Mouse (Mus musculus) limb, embryonic 14.5 days (tissue): ENCODE results near the gene Zfp583. TPM values are rescaled to one million over a fixed set of nuclear protein-coding genes. Genes with fewer than 3 reads are reported as not detected.

Experiments
- ATAC-seq: fragments of 200-750 bp; cut with Nextera tagmentation; 2 replicates; pipeline ENCODE4 v1.8.0; 2017; ENCODE audit warnings: low read depth, moderate number of reproducible peaks, moderate TSS enrichment; ENCODE audit not compliant: low FRiP score
- DNase-seq: peaks from one replicate; pipeline ENCODE4 v3.0.0-alpha.2; 2015; ENCODE audit warnings: low spot score
- H3K27ac ChIP-seq: fragments of 300-500 bp; sonication (generic); replicated peaks from 2 replicates; pipeline ENCODE4 v1.5.1; 2014; ENCODE audit warnings: low read depth, mild to moderate bottlenecking, low read length, moderate library complexity, mixed read lengths
- H3K27me3 ChIP-seq: fragments of 300-500 bp; sonication (generic); 2 replicates; pipeline ENCODE4 v1.6.1; 2014; ENCODE audit warnings: low read length, mixed read lengths; ENCODE audit not compliant: control insufficient read depth, insufficient read depth
- H3K36me3 ChIP-seq: fragments of 300-500 bp; sonication (generic); 2 replicates; pipeline ENCODE4 v1.6.1; 2014; ENCODE audit warnings: mild to moderate bottlenecking, low read length, moderate library complexity, mixed read lengths; ENCODE audit not compliant: control insufficient read depth, insufficient read depth
- H3K4me1 ChIP-seq: fragments of 300-500 bp; sonication (generic); 2 replicates; pipeline ENCODE4 v1.6.1; 2014; ENCODE audit warnings: antibody characterized with exemption, low read length, mixed read lengths; ENCODE audit not compliant: control insufficient read depth, insufficient read depth
- H3K4me2 ChIP-seq: fragments of 300-500 bp; sonication (generic); replicated peaks from 2 replicates; pipeline ENCODE4 v1.6.1; 2014; ENCODE audit warnings: low read depth, mild to moderate bottlenecking, low read length, moderate library complexity; ENCODE audit not compliant: severe bottlenecking
- H3K4me3 ChIP-seq: fragments of 300-500 bp; sonication (generic); replicated peaks from 2 replicates; pipeline ENCODE4 v1.5.1; 2014; ENCODE audit warnings: low read length
- H3K9ac ChIP-seq: fragments of 300-500 bp; sonication (generic); 2 replicates; pipeline ENCODE4 v1.6.1; 2014; ENCODE audit warnings: mild to moderate bottlenecking, low read depth, low read length, moderate library complexity; ENCODE audit not compliant: severe bottlenecking
- H3K9me3 ChIP-seq: fragments of 300-500 bp; sonication (generic); 2 replicates; pipeline ENCODE4 v1.6.1; 2016; ENCODE audit warnings: low read length; ENCODE audit not compliant: control insufficient read depth
- POLR2A ChIP-seq: fragments of 200-500 bp; IDR thresholded peaks from 2 replicates; pipeline ENCODE4 v1.8.0; 2012; ENCODE audit warnings: inconsistent platforms, mild to moderate bottlenecking, moderate library complexity, borderline replicate concordance; ENCODE audit not compliant: insufficient read depth, insufficient read length; ENCODE audit errors: extremely low read depth
- WGBS: fragments of 180-500 bp; shearing (Covaris S2); extraction: QIAGEN DNeasy Blood & Tissue Kit; methylation state at CpG from one replicate; pipeline ENCODE4 v1.1.7; 2014; 5-methylcytosine and 5-hydroxymethylcytosine counted together
- polyA plus RNA-seq, 2 experiments: library from polyadenylated mRNA; depleted of rRNA in 1 of 2; stranded (reverse) in 1 of 2; unstranded in 1 of 2; fragments of >200 nt; fragmentation: Nextera tagmentation in 1 of 2; extraction: Ambion mirVana in 1 of 2; gene quantifications; 2 replicates each; pipeline versions ENCODE4 v1.2.1 to v1.2.3; 2012 to 2014

Zfp583 gene
- polyA plus RNA-seq, 2 experiments: 5.4 to 6.1 TPM

- TF ChIP-seq POLR2A: no peak
- Histone ChIP-seq H3K36me3 (no peaks in the 10 kb centered on the region), H3K9me3 (no peaks in the 10 kb centered on the region), H3K27ac (no peak overlapping the region), H3K4me1 (peaks cover 12% of the 10 kb centered on the region), H3K27me3 (no peaks in the 10 kb centered on the region), H3K4me2 (no peak overlapping the region), H3K4me3 (no peak overlapping the region), H3K9ac (no peak overlapping the region; the same call in 1 of the 2 replicates)
- ATAC-seq (no peak), DNase-seq (no peak)
- WGBS: 12% methylated on average over 7 of the region's 9 CpGs
These were observed 29.5 kb upstream of the Zfp583 start for GRCm38 (mm10) chr7:6360477-6361060.

GRCm38 (mm10) chr7:6358937-6359590, 28.0 kb upstream of the Zfp583 start:
- Histone ChIP-seq H3K4me2 (no peak overlapping the region), H3K9ac (no peak overlapping the region), H3K36me3 (peaks cover 2% of the 10 kb centered on the region), H3K27ac (no peak overlapping the region), H3K9me3 (no peaks in the 10 kb centered on the region), H3K27me3 (no peaks in the 10 kb centered on the region), H3K4me3 (no peak overlapping the region), H3K4me1 (peaks cover 11% of the 10 kb centered on the region)
- DNase-seq (peak; percentile 88), ATAC-seq (no peak)
- TF ChIP-seq POLR2A: no peak
- whole genome bisulfite sequencing: 55% methylated on average over 10 of the region's 10 CpGs

- Histone ChIP-seq H3K36me3 (peaks cover 10% of the 10 kb centered on the region), H3K4me3 (no peak overlapping the region), H3K27ac (no peak overlapping the region), H3K9me3 (no peaks in the 10 kb centered on the region), H3K4me2 (no peak overlapping the region), H3K27me3 (no peaks in the 10 kb centered on the region), H3K9ac (no peak overlapping the region), H3K4me1 (peaks cover 6% of the 10 kb centered on the region; the same call in 1 of the 2 replicates)
- 65% methylated on average over 2 of the region's 2 CpGs for WGBS
- no peak for ATAC-seq
- no peak for TF ChIP-seq POLR2A
- no peak for DNase-seq
These were observed 27.0 kb upstream of the Zfp583 start for GRCm38 (mm10) chr7:6358121-6358520.

- H3K27ac ChIP-seq: no peak overlapping the region
- ATAC-seq: no peak
These were observed 13.0 kb upstream of the Zfp583 start for GRCm38 (mm10) chr7:6344124-6344523.

GRCm38 (mm10) chr7:6343501-6344071, 12.5 kb upstream of the Zfp583 start, which contains the start of gene Gm3854:
Gene Gm3854 (plus strand): TSS chr7:6343759.
- H3K4me3 ChIP-seq: peak within 1 kb of the TSS; percentile 56
- H3K36me3 ChIP-seq: no peaks in the 10 kb centered on the region
- H3K9ac ChIP-seq: peak within 1 kb of the TSS; percentile 59
- H3K9me3 ChIP-seq: no peaks in the 10 kb centered on the region
- peak; percentile 86 for DNase-seq
- TF ChIP-seq POLR2A: no peak
- WGBS: 1% methylated on average over 26 of the region's 26 CpGs
- peak within 1 kb of the TSS; percentile 43 for H3K4me2 ChIP-seq
- H3K4me1 ChIP-seq: peaks cover 4% of the 10 kb centered on the region; the same call in 1 of the 2 replicates
- peak; percentile 94 for ATAC-seq
- H3K27ac ChIP-seq: 0 out of 2 replicates have a peak within 1 kb of the TSS, but pooled peaks have one; percentile 34
- no peaks in the 10 kb centered on the region for H3K27me3 ChIP-seq

More at GRCm38 (mm10) chr7:6344124-6344523, 13.0 kb upstream of the Zfp583 start:
- H3K4me3 ChIP-seq: peak overlapping the region; percentile 56
- H3K9ac ChIP-seq: peak overlapping the region; percentile 59; the same call in 1 of the 2 replicates
- peak overlapping the region; percentile 43 for H3K4me2 ChIP-seq
- no peaks in the 10 kb centered on the region for H3K9me3 ChIP-seq
- no peak for DNase-seq
- H3K27me3 ChIP-seq: no peaks in the 10 kb centered on the region
- TF ChIP-seq POLR2A: no peak
- WGBS: 36% methylated on average over 10 of the region's 10 CpGs
- H3K4me1 ChIP-seq: peaks cover 4% of the 10 kb centered on the region; the same call in 1 of the 2 replicates
- no peaks in the 10 kb centered on the region for H3K36me3 ChIP-seq
